Mouse (Mus musculus): ENCODE results near the gene Hbb-y.
"Not testable (repeated sequence)": the region's sequence is repeated elsewhere in the genome, so short reads cannot be mapped to it uniquely, and the experiment has no call there.

Gene Hbb-y

DNA sequence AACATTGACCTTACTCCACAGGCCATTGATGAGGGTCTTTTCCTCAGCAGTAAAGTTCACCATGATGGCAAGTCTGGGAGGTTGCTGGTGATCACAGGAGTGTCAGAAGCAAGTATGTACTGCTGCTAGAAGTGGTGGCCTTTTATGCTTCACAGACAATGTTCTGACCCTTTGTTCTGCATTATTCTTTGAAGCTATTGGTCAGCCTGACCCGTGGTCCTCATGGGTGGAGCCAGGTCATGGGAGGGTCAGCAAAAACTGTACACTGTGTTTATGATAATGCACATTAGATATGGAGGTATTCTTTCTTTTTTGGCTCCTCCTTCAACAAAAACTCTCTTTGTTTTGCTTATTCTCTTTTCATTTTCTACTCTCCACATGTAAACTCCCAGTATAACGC lies at the start of gene Hbb-y:
Gene Hbb-y, minus strand, starts transcription at position 127 of the 400 bp plus-strand sequence.
- no peak for DNase-seq (ENCODE audit: low spot score in 2 of 2)

DNA sequence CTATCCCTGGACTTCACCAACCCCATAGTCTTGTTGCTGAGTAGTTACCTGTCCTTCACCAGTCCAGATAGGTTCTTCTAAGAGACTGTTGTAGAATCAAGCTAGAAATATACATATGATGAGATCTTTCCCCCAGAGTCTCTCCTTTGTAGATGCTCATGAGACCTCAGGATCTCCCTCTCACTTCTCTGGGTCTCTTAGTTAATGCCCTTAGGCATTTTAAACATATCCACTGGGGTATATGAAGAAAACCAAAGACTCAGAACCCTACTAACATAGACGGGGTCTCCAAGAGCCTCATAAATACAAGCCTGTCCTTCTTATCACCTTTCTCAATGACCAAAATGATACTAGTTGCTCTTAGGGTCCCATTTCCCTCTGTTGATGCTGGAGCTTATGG lies 41.4 kb upstream of the Hbb-y start, which contains the start of gene Olfr64:
Gene Olfr64, minus strand, starts transcription at position 101 of the 400 bp plus-strand sequence.
- DNase-seq (ENCODE audit: low spot score in 2 of 2) = no peak

DNA sequence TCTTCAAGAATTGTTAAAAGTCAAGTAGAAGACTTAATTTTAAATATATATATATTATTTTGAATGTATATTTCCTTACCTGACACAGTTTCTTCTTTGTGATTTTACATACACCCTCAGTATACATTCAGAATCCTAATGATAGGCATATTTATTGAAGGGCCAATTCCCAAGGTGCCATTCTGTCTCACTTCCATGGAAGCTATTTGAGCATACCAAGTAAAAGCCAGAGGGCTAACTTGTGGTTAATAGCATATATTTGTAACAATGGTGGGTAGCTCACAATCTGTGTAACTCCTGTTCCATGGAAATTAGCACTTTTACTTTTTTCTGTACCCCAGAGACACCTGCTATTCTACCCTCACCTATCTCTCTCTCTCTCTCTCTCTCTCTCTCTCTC lies 33.1 kb upstream of the Hbb-y start, which contains the start of gene Olfr66:
Gene Olfr66, minus strand, starts transcription at position 101 of the 400 bp plus-strand sequence.
- no peak for DNase-seq (ENCODE audit: low spot score in 2 of 2)

DNA sequence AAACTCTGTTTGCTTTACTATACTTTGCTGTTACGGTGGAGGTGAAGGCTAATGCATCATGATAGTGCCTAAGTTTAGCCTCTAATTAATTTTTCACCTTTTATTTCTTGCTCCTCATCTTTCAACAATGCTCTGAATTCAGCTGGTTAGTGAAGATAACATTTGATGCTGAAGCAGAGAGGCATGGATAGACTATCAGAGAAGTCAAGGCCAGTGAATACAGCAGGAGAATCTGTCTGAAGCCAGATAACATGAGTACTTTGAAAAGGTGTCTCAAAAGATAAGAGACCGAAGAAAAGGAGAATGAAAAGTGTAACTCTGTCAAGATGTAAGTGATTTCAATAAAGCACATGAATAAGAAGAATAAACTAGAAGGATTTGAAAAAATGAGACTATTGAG lies 24.1 kb upstream of the Hbb-y start:
- DNase-seq (ENCODE audit: low spot score in 2 of 2) = no peak

DNA sequence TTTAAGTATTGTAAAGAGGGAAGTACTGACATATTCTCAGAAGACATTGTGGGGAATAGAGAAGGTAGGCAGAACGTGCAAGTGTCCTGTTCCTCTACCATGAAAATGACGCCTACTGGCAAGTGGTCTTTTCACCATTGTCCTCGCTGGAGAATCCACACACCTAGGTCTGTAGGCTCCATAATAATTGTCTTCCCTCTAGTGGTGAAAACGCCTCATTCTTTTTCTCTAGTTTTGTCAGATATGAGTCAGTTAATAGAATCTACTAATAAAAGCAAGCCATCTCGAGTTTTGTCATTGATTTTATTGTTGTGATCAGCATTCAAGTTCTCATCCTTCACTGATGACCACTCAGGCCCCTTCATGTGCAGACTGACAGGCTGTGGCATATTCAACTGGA lies 21.4 kb upstream of the Hbb-y start:
- DNase-seq (ENCODE audit: low spot score in 2 of 2) = no peak

DNA sequence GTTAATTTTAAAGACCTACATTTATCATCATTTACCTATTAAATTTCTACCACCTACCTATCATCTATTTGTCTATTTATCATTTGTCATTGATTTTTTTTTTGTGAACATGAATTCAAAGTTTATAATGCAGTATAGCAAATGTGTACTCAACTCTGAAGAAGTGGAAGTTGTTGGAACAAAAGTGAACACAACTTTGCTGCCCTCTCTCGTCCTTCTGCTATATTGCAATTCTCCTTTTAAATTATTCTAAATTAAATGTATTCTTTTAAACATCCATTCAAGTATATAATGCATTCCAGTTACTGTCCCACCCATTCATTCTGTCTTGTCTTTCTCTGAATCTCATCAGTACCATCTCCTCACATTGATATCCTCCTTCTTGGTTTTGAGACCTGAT lies 20.0 kb upstream of the Hbb-y start:
- peak in 1 of 2 experiments; percentile 21 for DNase-seq (ENCODE audit: low spot score in 2 of 2)

DNA sequence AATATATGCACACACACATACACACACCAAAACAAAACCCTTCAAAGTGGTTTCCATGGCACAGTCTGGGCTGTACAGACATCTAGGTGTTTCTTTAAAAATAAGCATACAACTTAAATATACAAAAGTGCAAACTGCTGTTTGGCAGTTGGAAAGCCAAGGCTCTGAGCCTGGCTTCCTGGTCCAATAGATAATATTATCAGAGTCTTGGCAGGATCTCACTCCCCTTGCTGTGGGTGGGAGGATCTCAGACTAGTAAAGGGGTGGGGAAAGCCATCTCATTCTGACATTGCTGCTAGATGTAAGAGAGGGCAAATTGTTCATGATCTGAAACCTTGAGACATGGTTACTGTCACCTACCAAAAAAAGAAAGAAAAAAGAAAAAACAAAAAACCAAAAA lies 17.7 kb upstream of the Hbb-y start:
- DNase-seq (ENCODE audit: low spot score in 2 of 2) = no peak

DNA sequence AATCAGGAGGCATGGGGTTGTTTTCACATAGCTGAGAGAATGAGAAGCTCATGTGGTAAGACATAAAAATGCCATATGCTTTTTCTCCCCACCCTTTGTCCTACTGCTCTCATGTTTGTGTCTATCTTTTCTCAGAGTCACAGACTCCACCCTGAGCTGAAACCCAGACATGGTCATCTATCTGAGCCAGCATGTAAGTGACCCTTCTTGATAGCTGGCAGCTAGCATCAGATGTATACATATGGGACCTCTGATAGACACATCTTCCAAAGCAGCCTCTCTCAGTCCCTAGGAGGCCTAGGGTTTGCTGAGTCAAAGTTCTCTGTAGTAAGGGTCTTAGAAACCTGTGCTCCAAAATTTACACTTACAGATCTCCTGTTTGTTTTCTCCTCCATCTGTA lies 12.7 kb upstream of the Hbb-y start:
- DNase-seq (ENCODE audit: low spot score in 2 of 2) = no peak

DNA sequence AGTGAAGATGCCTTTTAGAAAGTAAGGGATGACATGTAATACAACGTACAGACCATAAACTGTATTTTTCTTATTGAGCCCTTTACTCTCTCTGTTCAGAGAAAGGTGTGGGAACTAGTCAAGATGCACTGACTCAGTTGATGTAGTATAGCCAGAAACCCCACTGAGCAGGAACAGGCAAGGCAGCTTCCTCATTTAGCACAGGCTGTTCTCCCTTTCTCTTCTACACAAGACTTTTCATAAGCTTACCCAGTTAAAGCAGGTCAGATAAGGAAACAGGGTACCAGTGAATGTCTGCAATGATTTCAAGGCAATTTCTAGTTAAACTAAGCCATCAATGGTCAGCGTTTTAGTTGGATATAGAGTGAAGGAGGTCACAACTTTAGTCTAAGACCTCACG lies 8.5 kb upstream of the Hbb-y start:
- no peak for DNase-seq (ENCODE audit: low spot score in 2 of 2)

DNA sequence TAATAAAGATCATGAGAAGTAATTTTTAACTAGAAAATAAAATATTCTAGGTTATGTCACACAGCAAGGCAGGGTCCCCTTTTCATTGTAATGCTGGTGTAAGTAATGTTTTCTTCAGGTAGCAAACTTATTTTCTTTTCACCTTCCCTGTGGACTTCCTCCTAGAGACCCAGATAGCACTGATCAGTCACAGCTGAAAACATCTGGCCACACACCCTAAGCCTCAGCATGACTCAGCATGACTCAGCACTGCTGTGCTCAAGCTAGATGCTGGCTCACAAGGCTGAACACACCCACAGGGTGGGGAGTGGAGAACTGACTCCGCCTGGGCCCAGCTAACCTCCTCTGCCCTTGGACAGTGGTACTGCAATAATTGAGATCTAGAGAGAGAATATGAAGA lies 7.8 kb upstream of the Hbb-y start:
- no peak for DNase-seq (ENCODE audit: low spot score in 2 of 2)

DNA sequence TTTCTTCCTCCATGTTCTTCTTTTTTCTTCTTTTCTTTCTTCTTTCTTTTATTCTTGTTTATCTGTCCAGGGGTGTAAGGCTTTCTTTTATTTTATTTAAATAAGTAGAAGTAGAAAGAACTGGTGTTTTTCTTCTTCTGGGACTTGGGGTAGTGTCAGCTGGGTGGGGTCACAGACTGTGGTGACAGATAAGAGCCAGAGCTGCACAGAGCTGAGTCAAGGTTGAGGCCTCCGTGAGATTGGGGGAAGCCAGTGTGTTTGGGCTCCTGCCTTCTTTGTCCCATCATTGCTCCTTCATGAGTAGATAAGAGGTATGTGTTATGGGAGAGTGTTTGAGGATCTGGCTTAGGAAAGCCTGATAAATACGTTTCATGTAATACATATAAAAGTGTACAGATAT lies 6.1 kb upstream of the Hbb-y start:
- no peak for DNase-seq (ENCODE audit: low spot score in 2 of 2)

DNA sequence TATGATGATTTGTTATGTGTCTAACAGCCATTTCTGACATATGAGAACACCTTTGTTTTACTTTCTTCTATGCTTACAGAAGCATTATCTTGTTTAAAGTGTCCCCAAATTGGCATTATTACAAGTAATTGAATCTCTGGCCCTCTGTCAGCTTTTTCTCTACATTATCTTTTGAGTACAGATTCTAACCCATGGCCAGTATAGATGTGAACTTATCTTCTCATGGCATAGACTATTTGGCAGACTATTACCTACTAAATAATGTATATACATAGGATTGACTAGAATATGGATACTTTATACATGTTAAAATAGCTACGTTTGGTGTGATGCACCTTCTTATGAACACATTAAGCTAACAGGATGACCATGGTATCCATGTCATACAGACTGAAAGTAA lies 1.7 kb upstream of the Hbb-y start:
- DNase-seq (ENCODE audit: low spot score in 2 of 2) = no peak

DNA sequence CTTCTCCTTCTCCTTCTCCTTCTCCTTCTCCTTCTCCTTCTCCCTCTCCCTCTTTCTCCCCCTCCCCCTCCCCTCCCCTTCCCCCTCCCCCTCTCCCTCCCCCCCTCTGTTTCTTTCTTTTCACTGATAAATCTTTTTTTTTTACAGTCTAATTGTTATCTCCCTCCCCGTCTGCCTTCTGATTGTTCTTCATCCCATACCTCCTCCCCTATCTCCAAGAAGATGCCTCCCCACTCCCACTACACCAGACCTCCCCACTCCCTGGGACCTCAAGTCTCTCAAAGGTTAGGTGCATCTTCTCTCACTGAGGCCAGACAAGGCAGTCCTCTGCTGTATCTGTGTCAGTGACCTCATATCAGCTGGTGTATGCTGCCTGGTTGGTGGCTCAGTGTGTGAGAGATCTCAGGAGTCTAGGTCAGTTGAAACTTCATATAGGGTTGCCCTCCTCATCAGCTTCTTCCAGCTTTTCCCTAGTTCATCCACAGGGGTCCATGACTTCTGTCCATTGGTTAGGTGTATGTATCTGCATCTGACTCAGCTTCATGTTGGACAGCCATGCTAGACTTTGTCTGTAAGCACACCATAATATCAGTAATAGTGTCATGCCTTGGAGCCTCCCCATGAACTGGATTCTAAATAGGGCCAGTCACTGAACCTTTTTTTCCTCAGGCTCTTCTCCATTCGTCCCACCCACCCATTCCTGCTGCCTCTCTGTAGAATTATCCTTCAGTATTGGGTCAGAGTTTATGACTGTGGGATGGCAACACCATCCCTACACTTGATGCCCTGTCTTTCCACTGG lies 8.3 kb downstream of the Hbb-y start:
- no peak for DNase-seq (ENCODE audit: low spot score in 2 of 2)

DNA sequence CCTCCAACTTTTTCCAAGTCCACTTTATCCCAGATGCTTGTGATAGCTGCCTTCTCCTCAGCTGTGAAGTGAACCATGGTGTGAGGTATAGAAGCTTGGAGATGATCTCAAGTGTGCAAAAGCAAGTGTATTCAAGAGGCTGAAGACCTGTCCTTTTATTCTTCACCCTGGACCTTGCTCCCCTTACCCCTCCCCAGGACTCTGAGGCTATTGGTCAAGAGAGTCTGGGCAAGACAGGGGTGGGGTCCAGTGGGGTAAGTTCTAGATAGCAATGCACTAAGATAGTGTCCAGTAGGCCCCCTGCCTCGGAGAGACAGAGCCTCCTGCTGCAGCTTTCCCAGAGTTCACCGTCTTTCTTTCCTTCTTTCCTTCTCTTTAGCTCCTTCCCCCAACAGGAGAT lies 10.0 kb downstream of the Hbb-y start, which contains the start of gene Hbb-bh1:
Gene Hbb-bh1, minus strand, starts transcription at position 131 of the 400 bp plus-strand sequence.
- no peak for DNase-seq (ENCODE audit: low spot score in 2 of 2)

DNA sequence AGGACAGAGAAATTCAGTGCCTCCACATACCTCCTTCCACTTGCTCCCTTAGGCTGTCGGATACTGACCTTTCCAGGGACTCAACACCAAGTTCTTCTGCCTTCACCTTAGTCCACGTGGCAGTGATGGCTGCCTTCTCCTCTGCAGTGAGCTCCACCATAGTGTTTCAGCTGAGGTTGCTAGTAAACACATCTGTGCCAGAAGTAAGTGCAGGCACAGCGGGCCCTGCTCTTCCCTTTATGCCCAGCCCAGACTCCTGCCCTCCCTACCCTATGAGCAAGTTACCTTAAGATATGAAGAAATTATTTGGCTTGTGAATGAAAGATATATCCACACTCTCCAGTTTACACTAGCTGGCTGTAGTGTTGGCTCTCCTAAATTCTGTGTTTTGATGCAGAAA lies 12.7 kb downstream of the Hbb-y start, which contains the start of gene Hbb-bh2:
Gene Hbb-bh2, minus strand, starts transcription at position 253 of the 400 bp plus-strand sequence.
- DNase-seq (ENCODE audit: low spot score in 2 of 2) = no peak

DNA sequence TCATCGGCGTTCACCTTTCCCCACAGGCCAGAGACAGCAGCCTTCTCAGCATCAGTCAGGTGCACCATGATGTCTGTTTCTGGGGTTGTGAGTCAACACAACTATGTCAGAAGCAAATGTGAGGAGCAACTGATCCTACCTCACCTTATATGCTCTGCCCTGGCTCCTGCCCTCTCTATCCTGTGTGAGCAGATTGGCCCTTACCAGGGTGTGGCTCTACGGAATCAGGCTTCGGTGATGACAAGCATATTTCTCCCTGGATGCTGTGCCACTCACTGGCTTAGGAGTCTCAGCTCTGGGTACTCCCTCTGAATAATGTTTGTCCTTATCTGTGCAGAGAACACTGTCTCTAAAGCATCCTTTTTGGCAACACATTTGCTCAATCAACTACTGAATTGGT lies 25.2 kb downstream of the Hbb-y start, which contains the start of gene Hbb-bs:
Gene Hbb-bs, minus strand, starts transcription at position 289 of the 400 bp plus-strand sequence.
- no peak for DNase-seq (ENCODE audit: low spot score in 2 of 2)

DNA sequence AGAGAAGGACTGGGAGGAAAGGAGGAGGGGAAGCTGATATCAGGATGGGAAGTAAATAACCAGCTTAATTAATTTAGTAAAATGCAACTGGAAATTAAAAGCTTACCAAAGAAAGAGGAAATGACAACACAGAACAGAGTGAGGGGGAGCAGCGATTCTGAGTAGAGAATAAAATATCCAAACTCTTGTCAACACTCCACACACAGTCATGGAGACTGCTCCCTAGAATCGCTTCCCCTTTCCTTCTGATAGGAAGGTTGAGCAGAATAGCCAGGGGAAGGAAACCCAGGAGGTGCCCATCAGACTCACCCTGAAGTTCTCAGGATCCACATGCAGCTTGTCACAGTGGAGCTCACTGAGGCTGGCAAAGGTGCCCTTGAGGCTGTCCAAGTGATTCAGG lies 25.9 kb downstream of the Hbb-y start:
- DNase-seq (ENCODE audit: low spot score in 2 of 2) = not testable (repeated sequence)

DNA sequence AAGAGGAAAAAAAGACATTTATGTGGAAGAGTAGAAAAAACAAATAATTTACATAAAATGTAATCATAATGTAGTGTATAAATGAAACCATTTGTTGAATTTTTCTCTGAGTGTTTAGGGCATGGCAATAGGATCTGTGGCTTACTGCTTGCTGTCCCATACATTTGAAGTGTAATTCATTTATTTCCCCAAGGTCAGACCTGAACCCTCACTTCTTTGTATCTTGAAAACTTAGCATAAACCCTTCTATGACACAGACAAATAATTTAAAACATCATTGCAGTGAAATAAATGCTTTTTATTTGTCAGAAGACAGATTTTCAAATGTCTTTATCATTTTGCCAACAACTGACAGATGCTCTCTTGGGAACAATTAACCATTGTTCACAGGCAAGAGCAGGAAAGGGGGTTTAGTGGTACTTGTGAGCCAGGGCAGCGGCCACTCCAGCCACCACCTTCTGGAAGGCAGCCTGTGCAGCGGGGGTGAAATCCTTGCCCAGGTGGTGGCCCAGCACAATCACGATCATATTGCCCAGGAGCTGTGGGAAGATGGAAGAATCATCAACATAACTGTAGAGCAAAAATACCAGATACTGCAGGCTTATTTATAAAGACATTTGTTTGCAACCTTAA lies 26.6 kb downstream of the Hbb-y start:
- no peak for DNase-seq (ENCODE audit: low spot score in 2 of 2)

DNA sequence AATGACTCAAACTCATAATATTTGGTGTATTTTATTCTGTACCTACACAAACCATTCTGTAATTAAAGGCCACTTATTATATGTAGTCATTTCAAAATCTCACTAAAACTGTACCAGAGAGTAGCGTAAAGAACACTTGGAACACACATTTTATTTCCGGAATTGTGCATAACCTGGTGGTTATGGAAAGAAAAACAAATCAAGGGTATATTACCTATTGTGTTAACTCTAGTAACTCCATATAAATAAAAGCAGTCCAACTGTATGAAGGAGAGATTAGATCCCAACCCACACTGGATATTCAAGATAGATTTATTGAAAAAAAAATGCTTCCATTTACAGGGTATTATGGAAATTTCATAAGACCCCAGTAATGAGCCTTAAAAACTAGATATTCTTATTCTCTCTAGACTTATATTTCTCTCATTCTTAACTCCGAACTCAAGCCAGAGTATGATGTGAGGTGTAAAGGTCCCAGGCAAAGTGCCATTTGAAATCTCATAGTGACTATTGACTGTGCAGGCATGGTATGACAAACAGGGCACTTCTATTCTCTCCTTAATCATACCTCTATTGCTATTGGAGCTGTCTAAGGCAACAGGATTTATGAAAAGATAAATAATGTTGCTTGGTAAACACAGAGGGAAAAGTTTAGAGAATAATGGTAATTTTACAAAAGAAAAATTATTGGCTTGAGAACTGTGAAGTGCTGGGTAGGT lies 27.3 kb downstream of the Hbb-y start:
- DNase-seq (ENCODE audit: low spot score in 2 of 2) = no peak

DNA sequence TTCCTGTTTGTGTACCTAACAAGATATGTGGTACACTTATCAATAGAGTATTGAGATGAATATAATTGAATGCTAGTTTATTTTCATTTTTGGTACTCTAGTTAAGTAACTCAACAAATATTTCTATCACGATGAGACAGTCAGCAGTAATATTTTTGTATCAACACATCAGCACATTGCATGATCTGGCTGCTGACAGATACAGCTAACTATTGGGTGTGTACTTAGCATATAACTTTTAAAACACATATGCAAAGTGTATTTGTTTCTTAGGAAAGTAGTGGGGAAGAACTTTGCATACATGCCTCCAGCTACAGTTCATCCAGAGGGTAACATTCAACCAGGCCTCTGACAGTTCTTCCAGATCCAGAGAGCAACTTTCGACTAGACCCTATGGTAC lies 28.4 kb downstream of the Hbb-y start:
- no peak for DNase-seq (ENCODE audit: low spot score in 2 of 2)

DNA sequence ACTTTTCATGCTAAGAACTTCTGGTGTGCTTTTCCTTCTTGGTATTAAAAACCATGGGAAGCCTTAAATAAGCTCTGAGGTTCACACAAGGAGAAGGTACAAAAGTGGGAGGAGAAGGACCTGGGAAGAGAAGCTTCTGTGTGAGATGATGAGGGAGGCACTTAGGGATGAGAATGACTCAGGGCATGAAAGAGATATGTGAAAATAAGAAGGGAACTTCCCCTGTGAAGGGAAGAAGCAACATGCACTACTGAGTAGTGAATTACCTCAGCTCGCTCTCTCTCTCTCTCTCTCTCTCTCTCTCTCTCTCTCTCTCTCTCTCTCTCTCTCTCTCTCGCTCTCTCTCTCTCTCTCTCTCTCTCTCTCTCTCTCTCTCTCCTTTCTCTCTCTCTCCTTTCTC lies 37.9 kb downstream of the Hbb-y start:
- DNase-seq (ENCODE audit: low spot score in 2 of 2) = not testable (repeated sequence)

DNA sequence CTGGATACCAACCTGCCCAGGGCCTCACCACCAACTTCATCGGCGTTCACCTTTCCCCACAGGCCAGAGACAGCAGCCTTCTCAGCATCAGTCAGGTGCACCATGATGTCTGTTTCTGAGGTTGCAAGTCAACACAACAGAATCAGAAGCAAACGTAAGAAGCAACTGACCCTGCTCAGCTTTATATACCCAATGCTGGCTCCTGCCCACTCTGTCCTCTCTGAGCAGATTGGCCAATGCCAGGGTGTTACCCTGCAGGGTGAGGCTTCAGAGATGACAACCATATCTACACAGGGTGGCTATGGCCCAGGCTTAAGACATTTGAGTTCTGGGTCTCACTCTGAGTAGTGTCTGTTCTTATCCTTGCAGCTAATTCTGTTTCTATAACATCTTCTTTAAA lies 39.2 kb downstream of the Hbb-y start, which contains the start of gene Hbb-bt:
Gene Hbb-bt, minus strand, starts transcription at position 231 of the 400 bp plus-strand sequence.
- no peak for DNase-seq (ENCODE audit: low spot score in 2 of 2)
